Mouse (Mus musculus): Measurements from ENCODE around the gene Mycl.

The Mycl gene

DNA sequence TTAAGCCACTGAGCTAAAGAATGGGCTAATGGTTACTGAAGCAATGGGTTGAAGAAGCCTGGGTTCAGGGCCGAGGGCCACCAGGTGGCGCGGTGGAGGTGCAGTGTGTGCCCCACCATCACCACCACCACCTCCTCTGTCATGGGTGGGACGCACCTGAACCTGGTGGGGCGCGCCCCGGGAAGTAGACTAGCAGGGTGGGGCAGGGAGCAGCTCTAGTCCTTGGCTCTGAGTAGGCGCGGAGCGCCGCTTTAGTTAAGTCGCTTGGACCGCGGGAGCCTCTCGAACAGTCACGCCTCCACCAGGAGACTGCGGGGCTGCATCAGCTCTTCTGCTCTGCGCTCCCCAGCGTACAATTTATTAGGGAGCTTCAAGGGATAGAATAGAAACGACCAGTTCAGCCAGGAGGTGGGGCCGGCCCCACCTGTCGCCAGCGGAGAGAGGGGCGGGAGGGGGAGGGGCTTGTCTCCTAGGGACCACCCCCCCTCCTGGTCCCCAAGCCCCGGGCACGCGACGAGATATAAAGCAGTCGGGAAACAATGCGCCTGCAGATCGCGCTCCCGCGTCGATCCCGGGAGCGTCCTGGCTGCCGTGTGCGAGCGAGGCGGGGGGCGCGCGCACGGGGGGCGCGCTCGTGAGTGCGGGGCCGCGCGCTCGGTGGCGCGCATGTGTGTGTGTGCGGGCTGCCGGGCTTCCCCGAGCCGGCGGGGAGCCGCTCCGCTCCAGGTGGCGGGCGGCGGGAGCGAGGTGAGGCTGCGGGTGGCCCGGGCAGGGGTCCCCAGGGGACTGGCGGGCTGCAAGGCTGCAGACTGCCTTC is at the start of gene Mycl:
Gene Mycl (plus strand): TSS at position 249 of the 817 bp plus-strand sequence.
- DNase-seq (ENCODE audit: low spot score in 2 of 2): peak; percentile 83 to 86

DNA sequence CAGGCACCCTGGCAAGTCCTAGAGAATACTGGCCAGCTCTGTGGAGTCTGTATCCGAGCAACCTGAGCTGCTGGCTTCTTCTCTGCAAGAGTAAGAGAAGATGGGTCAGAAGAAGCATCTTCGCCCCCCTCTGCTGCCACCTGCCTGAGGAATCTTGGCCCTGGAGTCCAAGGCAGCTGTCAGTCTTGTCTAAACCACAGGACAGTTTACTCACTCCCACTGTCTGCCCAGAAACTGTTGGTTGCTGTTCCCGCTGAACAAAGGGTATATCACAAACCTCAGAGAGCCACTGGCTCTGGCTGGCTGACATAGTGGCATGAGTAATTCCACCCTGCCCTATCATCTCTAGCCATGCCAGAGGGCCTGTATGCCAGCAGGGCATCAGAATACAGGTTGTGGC is 48.2 kb upstream of the Mycl start:
- no peak for DNase-seq (ENCODE audit: low spot score in 2 of 2)

DNA sequence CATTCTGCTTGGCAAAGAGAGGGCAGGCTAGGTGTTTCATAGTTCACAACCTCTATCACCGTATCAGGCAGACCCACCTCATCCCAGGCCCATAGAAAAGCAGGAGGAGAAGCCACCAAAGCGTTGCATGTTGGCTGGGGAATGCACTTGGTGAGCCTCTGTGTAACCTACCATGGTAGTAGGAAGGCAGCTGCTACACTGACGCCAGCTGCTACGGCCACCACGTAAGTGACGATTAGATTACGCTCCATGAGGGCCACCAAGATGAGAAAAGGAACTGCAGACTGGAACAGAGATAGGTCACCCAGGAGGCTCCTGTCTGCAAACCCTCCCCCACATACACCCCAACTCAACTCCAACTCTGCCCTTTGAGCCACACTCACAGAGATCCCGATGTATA is 46.4 kb upstream of the Mycl start:
- DNase-seq (ENCODE audit: low spot score in 2 of 2): no peak

DNA sequence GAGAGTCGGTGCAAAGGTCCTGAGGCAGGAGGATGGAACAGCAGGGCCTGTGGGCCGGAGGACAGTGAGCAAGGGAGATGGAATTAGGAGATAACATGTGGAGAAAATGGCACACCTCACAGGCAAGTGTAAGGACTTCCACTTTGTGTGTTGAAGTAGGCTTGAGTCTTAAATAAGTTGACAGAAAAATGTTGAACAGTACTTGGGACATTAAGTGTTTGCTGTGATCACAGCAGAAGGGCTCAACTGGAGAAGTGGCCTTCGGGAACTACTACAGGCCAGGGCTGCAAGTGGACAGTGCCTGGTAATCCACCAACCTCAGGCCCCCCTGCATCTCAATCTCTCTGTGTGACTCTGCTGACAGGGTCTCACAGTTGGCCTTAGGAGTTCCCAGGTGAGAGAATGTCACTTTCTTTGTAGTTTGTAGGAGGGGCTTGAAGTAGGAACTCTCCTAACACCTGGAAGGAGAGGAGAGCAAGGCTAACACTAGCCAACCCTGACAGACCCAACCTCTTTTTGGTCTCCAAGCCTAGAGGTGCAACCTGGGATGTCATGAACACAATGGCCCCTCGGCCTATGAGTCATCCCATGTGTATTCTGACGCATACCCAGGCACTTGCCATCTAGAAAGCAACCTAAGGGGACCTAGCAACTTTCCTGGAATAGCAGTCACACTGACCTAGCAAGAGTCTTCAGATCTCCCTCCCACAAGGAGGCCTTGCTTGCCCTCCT is 40.6 kb upstream of the Mycl start:
- DNase-seq (ENCODE audit: low spot score in 2 of 2): no peak

DNA sequence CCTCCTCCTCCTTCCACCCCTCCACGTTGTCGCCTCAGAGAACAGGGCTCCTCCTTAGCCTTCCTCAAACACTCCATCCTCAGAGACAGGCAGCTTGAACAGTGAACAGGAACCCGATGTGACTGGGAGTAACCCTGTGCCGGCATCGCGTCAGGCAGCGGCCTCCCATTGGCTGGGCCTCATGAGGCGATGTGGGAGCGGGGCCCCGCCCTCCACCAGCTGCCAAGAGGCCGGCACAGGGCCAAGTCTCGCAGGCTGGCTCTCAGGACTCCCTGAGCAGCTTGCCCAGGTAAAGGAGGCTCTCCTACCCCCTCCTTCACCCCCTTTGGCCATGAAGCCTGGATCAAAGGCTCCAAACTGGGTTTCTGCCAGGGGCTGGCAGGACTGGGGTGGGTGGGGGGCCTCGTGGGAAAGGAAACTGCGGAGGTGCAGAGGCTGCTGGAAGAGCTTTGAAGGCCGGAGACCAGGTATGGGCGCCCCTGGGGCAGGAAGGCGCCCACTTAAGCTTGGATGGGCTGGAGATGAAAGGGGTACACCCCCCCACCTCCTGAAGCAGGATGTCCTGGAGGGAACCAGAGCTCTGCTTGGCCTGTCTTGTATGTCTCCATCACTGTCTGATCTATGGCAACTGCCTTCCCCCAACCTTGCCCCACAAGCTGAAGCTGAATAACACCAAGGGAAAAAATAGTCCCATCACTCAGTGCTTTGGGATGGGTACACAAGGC is 39.9 kb upstream of the Mycl start:
- DNase-seq (ENCODE audit: low spot score in 2 of 2): peak; percentile 87 to 88

DNA sequence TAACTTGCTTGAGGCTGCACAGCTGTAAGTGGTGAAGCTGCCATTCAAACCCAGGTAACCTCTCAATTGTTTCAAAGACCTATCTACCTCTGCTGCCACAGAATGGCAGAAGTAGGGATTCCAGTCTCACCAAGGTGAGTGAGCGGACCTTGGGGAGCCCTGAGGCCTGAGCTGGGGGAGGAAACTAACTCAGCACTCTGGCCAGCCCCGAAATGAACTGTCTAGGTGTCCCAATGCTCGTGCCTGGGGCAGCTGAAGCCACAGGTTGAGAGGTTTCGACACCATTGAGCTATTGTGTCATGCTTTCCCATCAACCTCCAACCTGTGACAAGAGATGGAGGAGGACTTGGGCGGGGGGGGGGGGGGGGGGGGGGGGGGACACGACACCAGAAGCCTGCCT is 39.2 kb upstream of the Mycl start:
- DNase-seq (ENCODE audit: low spot score in 2 of 2): no peak

DNA sequence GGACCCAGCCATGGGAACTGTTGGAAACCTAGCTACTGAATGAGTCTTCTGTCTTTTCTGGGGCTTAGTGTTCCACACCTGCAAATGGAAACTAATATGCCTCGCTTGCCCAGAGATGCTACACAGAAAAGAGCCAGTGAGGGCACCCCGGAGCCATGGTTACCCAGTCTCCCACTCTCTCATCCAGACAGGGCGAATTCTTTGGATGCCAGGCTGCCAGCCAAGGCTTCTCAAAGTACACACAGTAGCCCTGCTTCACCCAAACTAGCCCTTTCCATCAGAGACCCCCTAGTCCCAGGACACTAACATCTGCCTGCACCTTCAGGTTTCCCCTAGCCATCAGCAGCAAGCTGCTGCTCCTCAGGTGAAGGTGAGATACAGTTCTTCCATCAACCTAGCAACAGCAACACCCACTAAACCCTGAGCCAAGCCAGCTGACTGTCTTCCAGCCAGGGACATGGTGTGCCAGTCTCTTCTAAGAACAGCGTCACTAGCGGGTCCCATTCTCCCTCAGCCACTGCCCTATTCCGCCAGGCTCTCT is 36.9 kb upstream of the Mycl start:
- DNase-seq (ENCODE audit: low spot score in 2 of 2): peak; percentile 60 to 61

DNA sequence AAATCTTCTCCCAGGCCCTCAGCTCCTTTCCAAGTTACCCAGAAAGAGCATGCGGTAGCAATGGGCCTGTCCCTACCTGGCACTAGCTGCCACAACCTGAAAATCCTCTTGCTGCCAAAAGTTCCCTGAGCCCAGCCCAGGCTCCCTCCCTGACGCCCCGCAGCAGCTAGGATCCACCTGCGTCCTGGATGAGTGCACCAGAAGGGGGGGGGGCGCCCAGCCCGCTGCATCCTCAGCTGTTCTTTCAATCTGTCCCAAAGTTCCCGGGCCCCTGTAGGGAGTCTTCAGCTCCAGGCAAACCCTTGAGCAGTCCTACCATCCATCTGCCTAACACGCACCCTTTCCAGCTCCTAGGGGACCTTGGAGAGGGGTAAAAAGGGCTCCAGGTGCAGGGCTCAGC is 35.6 kb upstream of the Mycl start:
- DNase-seq (ENCODE audit: low spot score in 2 of 2): no peak

DNA sequence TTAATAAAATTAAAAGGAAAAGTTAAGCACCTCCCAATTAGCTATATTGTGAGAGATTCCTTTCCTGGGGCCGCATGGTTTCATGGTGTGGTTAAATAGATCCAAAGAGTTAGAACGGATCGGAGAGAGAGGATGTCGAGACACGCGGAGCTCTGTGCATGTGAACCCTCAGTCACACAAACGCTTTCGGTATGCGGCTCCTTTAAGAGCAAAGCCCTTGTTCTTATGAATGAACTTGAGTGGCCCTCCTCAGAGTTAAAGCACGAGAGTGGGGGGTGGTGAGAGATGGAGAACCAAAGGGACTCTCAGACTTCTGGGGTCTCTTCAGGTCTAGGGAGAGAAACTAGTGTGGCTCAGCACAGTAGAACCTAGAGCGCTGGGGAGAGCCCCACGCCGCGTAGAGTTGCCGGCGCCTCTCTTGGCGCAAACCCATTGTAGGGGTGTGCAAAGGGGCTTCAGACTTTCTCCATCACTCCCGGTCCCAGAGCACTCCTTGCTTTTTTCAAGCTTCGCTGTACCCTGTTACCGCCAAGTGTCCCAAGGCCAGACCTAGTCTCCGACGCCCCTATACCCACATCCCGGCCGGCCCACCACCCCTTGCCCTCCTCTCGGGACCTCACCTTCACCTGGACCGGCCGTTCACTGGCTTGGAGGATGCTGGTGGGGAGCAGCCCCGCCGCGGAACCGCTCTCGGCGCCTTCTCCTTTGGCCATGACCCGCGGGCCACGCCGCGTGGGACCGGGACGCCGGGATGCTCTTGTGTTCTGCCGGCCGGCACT is 34.9 kb upstream of the Mycl start:
- no peak for DNase-seq (ENCODE audit: low spot score in 2 of 2)

DNA sequence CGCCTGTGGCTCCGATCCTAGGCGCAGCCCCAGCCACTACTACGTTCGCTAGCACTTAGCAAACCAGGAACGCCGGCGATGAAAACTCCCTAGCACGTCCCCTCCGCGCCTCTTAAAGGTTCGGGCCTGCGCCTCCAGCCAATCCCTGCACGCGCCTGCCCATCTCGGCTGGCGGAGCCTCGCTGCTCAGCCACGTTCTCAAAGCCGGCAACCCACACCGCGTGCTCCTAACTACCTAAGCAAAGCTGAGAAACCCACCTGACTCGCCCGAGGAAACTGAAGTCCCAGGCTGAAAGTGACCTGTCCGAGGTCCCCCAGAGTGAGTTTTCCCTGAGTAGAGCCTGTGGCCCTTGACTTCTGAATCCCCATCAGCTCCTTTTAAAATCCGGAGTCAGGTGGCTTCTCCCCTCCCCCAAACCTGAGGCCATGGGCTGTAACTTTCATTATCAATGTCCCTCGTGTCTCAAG is 34.3 kb upstream of the Mycl start, which contains the start of gene Mfsd2a:
Gene Mfsd2a (minus strand): TSS at position 89 of the 468 bp plus-strand sequence.
- DNase-seq (ENCODE audit: low spot score in 2 of 2): peak; percentile 55 to 59

DNA sequence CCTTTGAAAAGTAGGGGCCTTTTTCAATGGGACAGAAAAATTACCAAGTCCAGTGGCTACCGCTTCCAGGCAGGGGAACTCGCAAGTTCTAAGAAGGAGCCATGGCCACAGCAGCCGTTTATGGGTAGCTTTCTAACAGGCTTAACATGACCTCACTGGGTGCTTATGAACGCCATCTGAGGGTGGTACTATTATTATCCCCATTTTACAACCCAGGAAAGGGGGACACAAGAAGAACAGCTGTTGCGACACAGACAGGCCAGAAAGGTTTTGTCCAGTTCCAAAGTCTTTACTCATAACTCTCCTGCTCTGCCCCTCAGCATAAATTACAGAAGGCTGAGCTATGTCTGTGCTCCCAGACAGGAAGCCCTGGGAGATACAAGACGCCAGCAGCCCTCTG is 33.9 kb upstream of the Mycl start:
- DNase-seq (ENCODE audit: low spot score in 2 of 2): no peak

DNA sequence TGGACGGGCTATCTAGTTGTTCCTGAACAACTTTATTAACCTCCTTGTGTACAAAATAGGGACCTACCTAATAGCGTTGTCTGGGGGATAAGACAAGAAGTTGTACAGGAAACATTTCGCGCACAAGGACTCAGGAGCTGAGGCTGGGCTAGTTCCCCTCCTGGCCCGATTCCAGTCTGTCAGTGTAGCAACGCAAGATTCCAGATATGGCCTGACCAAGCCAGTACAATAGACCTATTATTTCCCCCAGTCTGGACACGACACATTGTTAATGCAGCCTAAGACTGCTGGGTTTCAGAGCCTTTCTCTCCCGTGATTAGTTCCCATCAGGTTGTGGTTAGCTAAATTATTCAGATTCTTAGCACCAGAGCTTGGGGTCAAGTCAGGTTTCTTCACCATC is 32.7 kb upstream of the Mycl start:
- DNase-seq (ENCODE audit: low spot score in 2 of 2): no peak

DNA sequence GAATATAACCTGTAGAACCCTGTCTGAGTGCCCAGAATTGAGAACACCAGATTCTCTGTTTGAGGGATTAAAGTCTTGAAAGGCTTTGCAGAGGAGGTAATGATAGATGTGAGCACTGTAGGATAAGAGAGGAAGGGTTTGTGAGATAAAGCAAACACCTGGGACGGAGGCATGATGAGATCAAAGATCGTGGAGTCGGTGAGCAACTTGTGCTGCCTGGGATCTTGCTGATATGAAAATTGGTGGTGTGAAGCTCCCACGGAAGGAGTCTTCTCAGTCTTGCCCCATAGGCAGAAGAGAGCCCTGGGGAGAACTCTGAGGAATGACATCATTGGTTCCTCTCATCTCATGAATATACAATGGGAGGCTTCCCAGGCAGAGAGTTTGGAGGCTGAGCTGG is 27.3 kb upstream of the Mycl start:
- DNase-seq (ENCODE audit: low spot score in 2 of 2): no peak

DNA sequence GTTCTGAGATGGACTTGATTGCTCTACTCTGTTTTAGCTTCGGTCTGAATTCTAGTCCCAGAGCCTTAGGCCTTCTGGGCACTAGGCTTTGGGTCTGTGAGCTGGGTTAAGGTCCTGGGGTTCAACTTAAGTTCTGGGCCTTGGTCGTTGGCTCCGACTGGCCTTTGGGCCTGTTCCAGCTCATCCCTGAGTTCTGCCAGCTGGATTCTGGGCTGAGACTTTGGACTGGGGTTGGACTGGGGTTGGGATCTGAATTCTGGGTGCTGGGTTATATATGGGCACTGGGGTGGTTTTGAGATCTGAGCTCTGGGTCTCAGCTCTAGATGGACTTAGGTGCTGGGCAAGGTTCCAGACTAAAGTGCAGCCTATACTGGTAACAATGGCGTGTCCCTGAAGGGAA is 24.3 kb upstream of the Mycl start:
- DNase-seq (ENCODE audit: low spot score in 2 of 2): no peak

DNA sequence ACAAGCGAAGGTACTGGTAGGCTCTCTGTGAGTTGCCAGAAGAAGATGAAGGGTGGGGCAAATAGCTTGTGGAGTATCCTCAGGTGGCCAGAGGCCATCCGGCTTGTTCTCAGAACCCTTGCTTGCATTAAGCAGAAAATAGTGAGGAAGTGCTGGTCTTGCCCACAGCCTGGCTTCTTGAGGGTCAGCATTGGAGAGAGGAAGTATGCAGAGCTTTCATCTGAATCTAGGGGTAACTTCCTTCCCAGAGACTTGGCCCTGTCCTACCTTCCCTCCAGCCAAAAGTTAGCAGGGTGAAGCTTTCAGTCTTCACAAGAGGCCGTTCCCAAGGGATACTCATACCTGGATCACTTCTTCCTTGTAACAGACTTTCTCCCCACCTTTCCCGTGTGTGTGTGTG is 23.8 kb upstream of the Mycl start:
- no peak for DNase-seq (ENCODE audit: low spot score in 2 of 2)

DNA sequence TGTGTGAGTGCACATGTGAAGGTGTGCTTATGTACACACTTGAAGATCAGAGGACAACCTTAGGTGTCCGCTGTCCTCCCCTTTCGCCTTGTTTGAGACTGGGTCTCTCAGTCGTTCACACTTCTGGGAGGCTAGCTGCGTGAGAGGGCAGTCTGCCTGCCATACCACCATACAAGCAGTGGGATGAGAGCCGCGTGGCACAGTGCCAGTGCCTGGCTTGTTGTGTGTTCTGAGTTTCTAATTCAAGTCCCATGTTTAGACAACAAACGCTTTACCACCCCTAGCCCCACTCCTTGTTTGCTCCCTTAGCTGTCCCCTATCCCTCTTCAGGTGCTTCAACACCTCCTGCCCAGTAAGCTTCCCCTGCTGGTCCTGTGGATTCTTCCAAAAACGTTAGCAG is 23.4 kb upstream of the Mycl start:
- DNase-seq (ENCODE audit: low spot score in 2 of 2): no peak

DNA sequence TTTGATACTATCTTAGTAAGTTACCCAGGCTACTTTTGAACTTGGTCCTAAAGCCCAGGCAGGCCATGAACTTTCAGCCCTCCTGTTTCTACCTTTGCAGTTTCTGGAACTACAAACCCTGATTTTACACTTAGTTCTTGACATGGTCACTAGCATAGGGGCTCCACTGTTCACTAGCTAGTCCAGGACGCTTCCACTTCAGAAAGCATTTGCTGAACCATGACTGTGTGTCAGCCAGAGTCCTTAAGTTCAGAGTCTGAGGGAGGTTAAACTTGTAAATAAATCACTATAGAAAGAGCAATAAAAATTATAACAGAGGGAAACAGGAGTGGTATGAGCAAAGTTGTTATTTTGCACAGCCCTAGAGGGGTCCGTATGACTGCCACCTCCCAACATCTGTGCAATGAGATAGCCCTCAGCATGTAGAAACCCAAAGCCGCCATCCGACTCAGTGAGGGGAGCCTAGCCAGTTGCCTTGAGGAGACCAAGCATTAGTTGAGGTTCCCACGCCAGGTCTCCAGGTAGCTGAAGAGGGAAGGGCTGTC is 20.4 kb upstream of the Mycl start:
- no peak for DNase-seq (ENCODE audit: low spot score in 2 of 2)

DNA sequence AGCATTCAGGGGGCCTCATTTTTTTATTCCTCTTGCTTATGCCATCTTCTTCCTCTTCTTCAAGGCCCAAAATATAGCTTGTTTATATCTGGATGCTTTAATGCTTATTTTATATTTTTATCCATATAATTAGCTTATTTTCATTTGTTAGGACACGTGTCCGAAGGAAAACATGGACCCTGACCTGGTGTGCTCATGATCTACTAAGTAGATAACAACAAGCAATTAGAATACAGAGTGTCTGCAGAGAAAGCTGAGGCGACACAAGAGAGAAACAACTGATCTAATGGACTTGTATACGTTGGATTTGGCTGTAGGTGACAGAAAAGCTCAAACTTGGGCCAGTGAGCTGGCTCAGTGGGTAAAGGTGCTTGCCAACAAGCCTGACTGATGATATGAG is 18.6 kb upstream of the Mycl start:
- no peak for DNase-seq (ENCODE audit: low spot score in 2 of 2)

DNA sequence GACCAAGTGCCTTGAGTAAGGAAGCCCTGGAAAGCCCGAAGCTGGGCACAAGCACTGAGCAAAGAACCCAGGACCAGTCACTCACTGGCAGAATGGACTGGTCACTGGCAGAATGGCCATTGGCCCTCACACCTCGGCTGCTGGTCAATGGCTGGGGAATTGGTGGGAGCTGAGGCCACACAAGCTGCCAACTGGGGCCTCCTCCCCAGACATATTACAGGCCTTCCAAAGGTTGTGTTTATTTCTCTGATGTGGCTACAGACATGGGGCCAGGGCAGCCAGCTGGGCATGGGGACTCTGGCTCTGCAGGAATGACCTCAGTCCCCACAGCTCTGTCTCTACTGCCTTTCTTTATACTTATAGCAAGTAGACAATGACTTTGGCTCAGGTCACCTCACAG is 16.6 kb upstream of the Mycl start:
- DNase-seq (ENCODE audit: low spot score in 2 of 2): no peak

DNA sequence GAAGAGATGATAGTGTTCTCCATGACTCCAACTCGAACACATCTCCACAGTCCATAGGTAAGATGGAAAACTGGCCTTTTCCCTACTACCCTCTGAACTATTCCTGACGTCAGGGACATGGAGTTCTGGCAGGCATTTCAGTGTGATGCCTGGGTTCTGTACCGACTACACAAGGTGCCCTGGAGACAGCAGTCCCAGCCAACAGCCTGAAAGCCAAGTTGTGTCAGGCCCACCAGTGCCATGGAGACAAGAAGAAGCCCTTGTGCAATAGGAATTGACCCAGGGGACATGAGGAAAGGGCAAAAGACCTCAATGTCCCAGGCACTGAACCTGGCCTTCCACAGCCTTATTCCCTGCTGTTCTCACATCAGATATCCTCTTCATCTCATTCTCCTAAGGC is 15.6 kb upstream of the Mycl start:
- DNase-seq (ENCODE audit: low spot score in 2 of 2): no peak

DNA sequence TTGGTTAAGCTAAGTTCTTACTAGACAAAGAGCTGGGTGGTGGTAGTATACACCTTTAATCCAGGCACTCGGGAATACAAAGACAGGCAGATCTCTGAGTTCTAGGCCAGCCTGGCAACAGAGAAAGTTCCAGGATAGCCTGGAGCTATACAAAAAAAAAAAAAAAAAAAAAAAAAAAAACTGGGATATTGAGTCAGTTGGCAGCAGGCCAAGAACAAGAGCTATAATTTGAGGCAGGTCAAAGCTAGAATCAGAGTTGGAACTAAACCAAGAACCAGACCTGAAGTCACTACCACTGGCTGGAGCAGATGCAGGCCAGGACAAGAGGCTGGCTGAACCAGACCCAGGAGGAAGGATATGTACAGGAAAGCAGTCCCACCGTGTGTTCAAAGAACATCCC is 14.8 kb upstream of the Mycl start:
- no peak for DNase-seq (ENCODE audit: low spot score in 2 of 2)
